Mouse (Mus musculus): ENCODE results near the gene Zfp217. TPM values are rescaled to one million over a fixed set of nuclear protein-coding genes. Genes with fewer than 3 reads are reported as not detected.

Zfp217 gene
- polyA plus RNA-seq, 1 experiment: 17.7 TPM

DNA sequence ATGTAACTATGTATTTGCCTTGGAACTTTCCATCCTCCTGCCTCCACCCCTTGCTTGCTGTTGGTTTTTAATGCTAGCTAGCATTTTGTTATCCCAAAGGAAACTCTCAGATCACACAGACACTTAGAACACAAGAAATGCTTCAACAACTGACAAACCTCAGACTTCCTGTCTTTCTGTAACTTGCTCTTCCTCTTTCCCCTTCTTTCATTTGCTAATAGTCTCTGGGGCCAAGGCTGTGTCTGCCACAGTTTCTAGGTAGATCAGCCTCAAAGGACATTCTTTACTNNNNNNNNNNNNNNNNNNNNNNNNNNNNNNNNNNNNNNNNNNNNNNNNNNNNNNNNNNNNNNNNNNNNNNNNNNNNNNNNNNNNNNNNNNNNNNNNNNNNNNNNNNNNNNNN lies 21.2 kb upstream of the Zfp217 start:
- no peak for TF ChIP-seq GATA1 (IDR thresholded peaks at IDR 0.05; ENCODE audit: low read length)

DNA sequence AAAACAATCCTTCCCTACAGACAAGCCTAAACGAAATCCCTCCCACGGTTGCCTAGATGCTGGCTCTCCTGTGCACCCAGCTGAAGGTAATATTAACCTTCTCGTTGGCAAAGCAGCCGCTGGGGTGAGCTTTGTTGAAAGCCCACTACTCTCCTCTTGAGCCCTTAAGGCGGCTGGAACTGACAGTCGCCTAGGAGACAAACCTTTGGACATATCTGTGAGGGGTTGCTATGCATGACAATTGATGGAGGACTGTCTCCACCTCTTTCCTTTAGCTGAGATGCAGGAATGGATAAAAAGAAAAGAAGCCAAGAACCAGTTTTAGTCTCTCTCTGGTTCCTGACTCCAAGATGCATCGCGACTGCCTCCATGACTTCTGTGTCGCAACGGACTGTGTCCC lies 17.7 kb upstream of the Zfp217 start:
- no peak for TF ChIP-seq GATA1 (IDR thresholded peaks at IDR 0.05; ENCODE audit: low read length)

DNA sequence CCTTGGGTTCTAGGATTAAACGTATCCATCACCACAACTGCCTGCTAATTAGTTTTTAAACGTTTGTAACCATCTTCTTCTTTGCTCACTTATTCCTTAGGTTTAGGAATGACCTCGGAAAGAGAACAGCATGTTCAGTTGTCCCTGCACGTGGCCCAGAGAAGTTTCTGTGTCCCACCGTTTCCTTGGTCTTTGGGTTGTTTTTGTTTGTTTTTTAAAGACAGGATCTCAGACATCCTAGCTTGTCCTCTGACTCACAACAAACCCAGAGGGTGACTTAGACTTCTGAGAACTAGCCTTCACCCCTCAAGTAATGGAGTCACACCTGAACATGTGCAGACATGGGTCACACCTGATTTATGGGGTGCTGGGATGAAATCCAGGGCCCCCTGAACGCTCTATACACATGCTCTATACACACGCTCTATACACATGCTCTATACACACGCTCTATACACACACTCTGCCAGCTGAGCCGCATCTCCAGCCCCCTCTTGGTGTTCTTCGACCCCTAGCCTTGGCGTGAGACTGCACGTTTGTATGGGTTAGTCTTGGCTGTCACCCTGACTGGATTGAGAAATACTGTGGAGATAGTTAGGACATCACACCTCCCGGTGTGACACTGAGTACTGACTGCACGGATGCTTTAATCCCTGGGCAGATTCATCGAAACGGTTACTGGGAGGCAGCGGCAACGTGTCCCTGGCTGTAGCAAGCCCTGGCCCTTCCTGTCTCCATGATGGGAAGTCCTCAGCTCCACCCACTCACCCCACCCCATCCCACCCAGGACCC lies 16.0 kb upstream of the Zfp217 start:
- no peak for TF ChIP-seq GATA1 (IDR thresholded peaks at IDR 0.05; ENCODE audit: low read length)

- no peak for TF ChIP-seq GATA1 (IDR thresholded peaks at IDR 0.05; ENCODE audit: low read length)
These were observed 12.1 kb upstream of the Zfp217 start for GRCm38 (mm10) chr2:170159795-170160568.

DNA sequence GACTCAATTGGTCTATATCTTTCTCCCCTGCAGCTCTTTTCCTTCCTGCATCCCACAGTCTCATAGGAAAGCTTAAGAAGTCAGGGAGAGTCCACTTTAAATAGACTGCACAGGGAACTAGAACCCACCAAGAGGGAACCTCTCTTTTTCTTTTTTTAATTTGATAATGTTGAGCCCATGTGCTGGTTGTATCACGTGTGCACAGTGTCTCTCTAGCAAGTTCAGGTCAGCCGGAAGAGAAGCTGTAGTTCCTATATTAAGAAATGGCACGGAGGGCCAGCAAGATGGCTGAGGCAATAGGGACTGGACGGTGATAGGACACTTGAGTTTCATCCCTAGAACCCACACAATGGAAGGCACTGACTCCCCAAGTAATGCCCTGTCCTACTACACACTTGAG lies 11.1 kb upstream of the Zfp217 start:
- TF ChIP-seq GATA1 (IDR thresholded peaks at IDR 0.05; ENCODE audit: low read length): no peak

GRCm38 (mm10) chr2:170158251-170158650 lies 10.3 kb upstream of the Zfp217 start:
- no peak for TF ChIP-seq GATA1 (IDR thresholded peaks at IDR 0.05; ENCODE audit: low read length)

- TF ChIP-seq GATA1 (IDR thresholded peaks at IDR 0.05; ENCODE audit: low read length): no peak
These were observed 9.6 kb upstream of the Zfp217 start for GRCm38 (mm10) chr2:170157280-170158200.

DNA sequence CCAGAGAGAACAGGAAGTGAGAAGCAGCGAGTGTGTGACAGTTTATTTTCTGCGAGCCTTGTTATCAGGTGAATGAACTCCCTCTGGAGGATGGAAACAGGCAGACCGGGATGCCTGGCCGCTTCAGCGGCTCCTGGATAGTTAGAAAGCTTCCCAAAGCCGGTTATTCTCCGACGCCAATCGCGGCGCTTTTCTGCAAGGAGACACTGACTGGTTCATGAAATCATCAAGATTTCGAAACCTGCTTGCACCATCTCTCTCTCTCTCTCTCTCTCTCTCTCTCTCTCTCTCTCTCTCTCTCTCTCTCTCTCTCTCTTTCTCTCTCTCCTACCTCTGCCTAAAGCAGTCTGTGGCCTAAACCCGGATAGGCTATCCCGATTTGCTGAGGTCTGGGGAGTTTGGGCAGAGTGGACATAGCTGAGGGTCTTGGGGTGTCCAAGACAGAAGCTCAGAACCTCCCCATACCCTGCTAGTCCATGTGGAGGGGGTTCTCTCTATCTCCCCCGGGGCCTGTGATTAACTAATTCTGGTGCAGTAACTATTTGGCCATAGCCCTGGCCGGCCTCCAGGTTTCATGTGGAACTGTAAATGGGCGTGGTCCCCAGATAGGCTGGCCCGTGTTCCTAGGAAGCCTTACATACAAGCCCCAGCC lies 7.3 kb upstream of the Zfp217 start:
- no peak for TF ChIP-seq GATA1 (IDR thresholded peaks at IDR 0.05; ENCODE audit: low read length)

DNA sequence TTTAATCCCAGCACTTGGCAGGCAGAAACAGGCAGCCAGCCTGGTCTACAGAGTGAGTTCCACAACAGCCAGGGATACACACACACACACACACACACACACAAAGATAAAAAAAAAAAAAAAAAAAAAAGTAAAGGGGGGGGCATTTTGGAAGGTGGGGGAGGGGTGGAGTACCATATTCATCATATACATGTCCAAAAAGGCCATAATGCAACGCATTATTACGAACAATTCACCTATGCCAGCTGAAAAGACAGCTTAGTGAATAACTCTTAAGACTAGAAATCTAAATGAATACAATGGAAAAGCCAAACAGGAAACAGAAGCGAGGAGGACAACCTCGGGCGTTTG lies 6.8 kb upstream of the Zfp217 start:
- no peak for TF ChIP-seq GATA1 (IDR thresholded peaks at IDR 0.05; ENCODE audit: low read length)

- TF ChIP-seq GATA1 (IDR thresholded peaks at IDR 0.05; ENCODE audit: low read length): no peak
These were observed 6.4 kb upstream of the Zfp217 start for GRCm38 (mm10) chr2:170154301-170154721.

DNA sequence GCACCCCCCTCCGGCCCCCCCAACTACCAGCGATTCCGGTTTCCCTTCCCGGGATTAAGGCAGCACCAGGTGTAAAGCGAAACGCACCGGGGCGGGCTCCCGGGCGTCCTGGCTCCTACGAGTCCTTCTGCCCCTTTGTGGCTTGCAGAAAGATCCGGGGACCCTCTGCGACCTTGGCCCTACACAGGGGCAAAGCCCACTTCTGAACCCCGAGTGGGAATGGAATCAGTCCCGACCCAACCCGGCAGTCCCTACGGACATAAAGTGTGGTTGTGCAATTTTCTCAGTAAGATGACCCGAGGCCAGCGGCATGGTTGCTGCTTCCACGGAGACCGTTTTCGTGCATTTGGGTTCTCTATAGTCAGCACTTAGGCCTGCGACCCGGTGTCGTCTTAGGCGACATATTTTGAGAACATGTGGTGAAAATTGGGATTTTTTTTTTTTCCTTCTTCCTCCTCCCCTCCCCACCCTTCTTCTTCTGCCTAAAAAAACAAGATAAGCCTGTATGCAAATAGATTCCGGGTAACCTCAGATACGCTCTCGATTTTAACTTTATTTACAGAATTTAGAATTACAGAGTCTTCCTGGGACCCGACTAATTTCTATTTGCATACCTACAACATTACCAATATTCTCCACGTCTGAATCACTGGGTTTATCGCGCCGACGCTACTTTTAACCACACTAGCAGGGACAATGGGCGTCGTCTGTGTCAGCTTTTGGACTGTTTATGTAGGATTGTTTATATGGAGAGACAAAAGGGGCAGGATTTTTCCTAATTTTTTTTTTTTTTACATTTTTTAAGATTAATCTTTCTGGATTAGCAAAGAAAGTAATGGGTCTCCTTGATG lies 5.7 kb upstream of the Zfp217 start:
- TF ChIP-seq GATA1 (IDR thresholded peaks at IDR 0.05; ENCODE audit: low read length): no peak

- no peak for TF ChIP-seq GATA1 (IDR thresholded peaks at IDR 0.05; ENCODE audit: low read length)
These were observed 5.0 kb upstream of the Zfp217 start for GRCm38 (mm10) chr2:170152856-170153255.

DNA sequence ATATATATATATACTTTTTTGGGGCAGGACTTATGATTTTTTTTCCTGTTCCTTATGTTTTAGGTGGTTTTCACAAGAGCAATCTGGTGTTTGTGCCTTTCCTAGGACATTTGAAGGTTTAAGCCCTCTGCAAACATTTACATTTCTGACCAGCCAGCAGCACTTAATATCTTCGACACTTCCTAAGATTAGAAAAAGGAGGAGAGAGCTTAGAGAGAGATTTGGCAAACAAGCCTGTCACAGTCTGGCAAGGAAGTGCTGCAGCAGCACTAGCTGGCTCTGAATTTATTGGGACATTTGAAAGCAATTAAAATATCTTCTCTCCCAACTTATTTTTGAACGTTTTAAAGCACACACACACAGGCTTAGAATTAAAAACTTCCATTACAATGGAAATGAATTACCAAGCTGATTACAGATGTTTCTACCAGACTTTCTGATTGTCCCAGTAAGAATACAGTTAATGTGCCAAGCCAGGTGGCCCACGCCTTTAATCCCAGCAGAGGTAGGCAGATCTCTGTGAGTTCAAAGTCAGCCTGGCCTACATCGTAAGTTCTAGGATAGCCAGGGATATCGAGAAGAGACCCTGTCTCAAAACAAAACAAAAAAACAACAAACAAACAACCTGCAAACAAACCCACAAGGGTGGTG lies 4.3 kb upstream of the Zfp217 start:
- TF ChIP-seq GATA1 (IDR thresholded peaks at IDR 0.05; ENCODE audit: low read length): no peak

DNA sequence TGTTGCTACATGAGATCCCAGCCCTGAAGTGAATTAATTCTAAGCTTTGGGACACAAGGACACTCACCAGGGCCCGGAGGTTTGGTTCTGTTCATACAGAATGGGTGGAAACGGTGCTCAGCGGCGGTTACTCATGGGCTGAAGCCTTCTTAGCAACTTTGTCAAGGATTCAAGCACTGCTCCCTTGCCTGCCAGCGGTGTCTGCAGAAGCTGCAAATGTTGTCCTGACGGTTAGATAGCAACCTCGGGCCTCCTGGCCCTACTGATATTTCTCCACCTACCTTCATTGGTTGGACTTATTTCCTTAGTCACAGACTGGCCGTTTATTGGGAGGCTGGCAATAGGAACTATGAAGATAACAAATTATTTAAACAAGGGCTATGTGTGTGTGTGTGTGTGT lies 3.6 kb upstream of the Zfp217 start:
- peak; percentile 38 for TF ChIP-seq GATA1 (IDR thresholded peaks at IDR 0.05; ENCODE audit: low read length)

Data from G1E-ER4 (cell line).